Mouse (Mus musculus): ENCODE measurements around the gene Szt2.

- no peak for TF ChIP-seq CTCF (IDR thresholded peaks at IDR 0.05; ENCODE audit: control insufficient read depth, insufficient read depth, insufficient read length)
- no peak for TF ChIP-seq USF1 (IDR thresholded peaks at IDR 0.05; ENCODE audit: low read depth)
- TF ChIP-seq MAX (IDR thresholded peaks at IDR 0.05): no peak
Measured at GRCm38 (mm10) chr4:118457345-118457975, 48.4 kb upstream of the Szt2 start, which contains the start of gene Mpl.
